Mouse (Mus musculus): ENCODE data around the gene Tex14.

DNA sequence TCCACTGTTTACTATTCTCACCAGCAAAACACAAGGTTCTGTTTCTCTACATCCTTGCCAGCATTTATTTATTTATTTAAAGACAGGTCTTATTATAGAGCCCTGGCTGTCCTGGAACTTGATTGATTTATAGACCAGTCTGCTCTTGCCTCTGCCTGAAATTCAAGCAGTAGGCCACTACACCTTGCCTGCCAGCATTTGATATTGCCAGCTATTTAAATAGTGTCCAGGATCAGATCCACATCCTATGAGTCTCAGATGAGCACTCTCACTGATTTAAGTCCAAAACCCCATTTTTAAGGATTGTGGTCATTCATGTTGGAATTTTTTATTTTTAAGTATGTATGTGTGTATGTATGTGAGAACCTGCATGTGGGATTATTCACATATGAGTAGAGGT lies 16.0 kb downstream of the Tex14 start:
- no peak for TF ChIP-seq CTCF (IDR thresholded peaks at IDR 0.05; ENCODE audit: borderline replicate concordance, extremely low read depth, insufficient read depth, insufficient read length)
- TF ChIP-seq POLR2A (IDR thresholded peaks at IDR 0.05; ENCODE audit: borderline replicate concordance, extremely low read depth, insufficient read depth, insufficient read length, poor library complexity, severe bottlenecking) = no peak
